Mouse (Mus musculus): Measurements from ENCODE around the gene Hnf1a. TPM values are rescaled to one million over a fixed set of nuclear protein-coding genes. Genes with fewer than 3 reads are reported as not detected.
"Not testable (repeated sequence)": the region's sequence is repeated elsewhere in the genome, so short reads cannot be mapped to it uniquely, and the experiment has no call there.

Gene Hnf1a
- polyA plus RNA-seq, 2 experiments from 2014 or later: 0.13 TPM; not detected in 1

DNA sequence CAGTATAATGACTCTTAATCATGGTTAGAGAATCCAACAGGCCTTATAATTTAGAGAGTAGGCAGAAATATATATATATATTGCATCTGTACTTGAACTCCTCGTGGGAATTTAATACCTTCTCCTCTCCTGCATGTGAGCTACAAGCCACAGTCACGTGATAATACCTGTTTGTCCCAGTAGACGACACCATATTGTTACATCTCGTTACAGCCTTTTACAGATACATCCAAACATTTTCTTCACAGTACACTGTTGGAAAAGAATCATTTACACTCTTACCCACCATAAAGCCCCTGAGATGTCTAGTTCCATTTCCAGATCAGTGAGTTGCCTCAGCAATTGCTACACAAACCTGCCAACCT, 28.1 kb downstream of the Hnf1a start:
- ATAC-seq: no peak

DNA sequence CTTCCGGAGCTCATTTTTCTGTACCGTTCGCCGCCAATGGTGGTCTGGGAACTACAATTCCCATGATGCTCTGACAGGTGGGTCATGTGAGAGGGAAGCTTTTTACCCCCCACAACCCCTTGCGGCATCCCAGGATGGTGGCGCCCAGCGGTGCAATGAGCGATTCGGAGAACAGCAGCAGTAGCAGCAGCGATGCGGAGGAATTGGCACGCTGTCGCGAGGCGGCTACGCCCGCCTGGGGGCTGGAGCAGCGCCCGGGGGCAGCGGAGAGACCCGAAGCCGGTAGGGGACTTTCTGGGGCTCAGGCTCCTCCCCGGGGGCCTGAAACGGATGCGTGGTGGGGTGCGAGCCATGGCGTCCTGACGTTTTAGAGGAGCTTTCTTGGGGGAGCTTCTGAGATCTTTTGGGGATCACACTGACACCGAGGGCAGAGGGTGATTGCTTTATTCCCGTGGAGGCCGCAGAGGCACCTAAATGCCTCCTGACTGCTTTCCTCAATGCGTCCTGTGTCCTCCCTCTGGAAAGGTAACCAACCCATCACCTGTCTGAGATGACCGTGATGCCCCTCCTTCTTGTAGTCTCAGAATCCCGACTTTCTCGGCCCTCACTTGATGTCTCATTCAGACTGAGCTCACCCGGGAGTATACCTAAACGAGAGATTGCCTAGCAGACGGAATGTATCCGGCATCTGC, 28.7 kb downstream of the Hnf1a start, which contains the start of gene 2210016L21Rik:
Gene 2210016L21Rik, plus strand, starts transcription at position 85 of the 692 bp plus-strand sequence.
- ATAC-seq: peak; percentile 99

DNA sequence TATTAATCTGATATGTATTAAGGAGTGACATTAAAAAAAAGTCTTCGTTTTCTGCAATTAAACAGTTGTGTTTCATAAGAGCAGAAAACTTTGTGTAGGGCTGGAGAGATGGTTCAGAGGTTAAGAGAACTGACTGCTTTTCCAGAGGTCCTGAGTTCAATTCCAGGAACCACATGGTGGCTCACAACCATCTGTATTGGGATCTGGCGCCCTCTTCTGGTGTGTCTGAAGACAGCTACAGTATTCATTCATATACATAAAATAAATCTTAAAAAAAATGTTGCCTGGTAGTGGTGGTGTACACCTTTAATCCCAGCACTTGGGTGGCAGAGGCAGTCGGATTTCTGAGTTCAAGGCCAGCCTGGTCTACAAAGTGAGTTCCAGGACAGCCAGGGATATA, 29.8 kb downstream of the Hnf1a start:
- ATAC-seq: not testable (repeated sequence)

DNA sequence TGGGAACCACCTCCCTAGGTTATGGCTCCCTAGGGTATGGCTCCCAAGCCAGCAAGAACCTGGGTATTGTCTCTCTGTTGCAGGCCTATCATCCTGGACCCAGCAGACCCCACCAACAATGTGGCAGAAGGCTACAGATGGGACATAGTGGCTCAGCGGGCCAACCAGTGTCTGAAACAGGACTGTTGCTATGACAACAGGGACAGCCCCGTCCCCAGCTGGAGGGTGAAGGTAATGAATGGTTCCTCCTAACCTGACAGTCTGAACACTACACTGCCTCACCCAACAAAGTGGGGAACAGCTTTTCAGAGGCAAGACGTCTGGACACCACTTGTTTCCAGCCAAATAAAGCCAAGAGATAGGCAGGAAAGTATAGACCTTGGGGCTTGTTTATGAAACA, 35.1 kb downstream of the Hnf1a start:
- ATAC-seq: no peak

DNA sequence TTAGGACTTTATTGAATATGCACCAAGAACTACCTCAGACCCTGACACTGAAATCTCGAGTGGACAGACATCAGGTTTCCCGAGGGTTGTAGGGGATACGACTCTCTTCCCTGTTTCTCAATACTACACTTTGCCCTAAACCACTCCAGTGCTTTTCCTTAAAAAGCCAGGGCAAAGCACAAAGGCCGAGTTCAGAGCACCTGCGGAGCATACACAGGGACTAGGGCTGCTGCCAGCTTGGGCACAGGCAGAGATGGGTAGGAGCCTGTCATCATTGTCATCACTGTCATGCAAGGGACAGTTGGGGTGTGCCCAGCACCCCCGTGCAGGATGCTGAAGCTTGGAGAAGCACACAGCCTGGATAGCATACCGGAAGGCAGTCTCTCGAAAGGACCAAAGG, 37.7 kb downstream of the Hnf1a start:
- ATAC-seq: no peak

DNA sequence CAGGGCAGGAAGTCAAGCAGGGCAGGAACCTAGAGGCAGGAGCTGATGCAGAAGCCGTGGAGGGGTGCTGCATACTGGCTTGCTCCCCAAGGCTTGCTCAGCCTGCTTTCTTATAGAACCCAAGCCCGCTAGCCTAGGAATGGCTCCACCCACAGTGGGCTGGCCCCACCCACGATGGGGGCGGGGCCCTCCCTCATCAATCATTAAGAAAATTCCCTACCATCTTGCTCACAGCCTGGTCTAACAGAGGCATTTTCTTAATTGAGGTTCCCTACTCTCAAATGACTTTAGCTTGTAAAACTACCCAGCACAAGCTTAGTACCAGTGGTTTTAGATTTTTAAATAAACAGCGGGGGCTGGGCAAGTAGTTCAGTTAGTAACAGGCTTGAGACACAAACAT, 39.3 kb downstream of the Hnf1a start:
- ATAC-seq: no peak

DNA sequence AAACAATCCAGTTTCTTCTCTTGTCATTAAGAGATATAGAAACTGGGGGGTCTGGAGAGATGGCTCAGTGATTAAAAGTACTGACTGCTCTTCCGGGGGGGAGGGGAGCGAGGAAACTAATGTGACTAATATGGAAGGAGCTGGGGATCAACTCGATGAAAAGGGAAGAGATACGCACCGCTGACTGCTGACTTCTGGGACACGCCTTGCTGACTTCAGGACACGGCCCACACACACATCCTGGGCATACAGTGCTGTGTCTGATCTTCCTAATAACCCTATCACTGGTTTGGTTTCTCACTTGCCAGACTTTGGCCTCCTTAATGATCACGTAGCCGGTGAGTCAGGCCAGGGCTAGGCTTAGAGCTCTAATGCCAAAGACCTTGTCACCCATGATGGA, 44.1 kb downstream of the Hnf1a start:
- ATAC-seq: no peak

DNA sequence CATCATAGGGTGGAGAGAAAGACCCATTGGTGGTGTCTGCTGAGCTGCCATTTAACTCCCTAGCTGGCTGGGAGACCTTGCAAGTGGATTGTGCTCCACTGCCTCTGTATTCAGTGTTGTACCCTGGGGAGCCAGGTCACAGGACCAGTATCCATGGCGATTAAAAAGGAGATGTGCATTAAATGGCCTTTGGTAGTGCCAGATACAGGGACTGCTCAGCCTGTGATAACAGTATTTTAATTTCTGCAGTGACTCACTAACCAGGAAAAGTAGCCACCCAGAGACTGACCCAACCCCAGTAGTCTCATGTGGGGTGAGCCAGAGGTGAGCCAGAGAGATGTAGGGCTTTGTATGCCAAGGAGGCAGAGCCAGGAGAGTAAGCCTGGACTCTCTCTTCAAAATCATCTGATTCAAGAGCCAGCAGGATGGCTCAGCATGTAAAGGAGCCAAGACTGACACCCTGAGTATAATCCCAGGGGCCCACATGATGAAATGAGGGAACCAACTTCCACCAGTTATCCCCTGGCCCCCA, 44.7 kb downstream of the Hnf1a start:
- ATAC-seq: no peak

DNA sequence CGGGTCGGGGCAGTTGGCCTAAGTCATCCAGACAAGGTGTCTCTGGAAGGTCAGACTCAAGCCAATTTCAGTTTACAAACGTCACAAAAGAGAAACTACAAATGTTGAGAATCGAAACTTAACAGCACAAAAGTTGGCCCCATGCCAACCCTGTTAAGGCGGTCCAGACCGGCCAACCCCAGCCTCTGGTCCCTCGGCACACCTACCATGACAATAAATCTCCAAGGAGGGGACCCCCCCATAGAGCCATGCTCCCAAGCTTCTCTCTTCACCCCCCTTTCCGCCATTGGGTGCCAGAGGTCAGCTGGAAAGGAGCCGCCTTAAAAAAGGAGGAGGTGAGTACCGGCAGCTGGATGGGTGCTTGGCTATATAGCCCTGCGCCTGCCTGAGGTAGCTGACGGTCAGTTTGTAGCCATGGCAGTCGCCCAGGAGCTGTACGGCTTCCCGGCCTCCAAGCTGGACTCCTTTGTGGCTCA, 47.9 kb downstream of the Hnf1a start, which contains the start of gene Oasl1:
Gene Oasl1, plus strand, starts transcription at position 243 of the 476 bp plus-strand sequence.
- ATAC-seq: no peak

DNA sequence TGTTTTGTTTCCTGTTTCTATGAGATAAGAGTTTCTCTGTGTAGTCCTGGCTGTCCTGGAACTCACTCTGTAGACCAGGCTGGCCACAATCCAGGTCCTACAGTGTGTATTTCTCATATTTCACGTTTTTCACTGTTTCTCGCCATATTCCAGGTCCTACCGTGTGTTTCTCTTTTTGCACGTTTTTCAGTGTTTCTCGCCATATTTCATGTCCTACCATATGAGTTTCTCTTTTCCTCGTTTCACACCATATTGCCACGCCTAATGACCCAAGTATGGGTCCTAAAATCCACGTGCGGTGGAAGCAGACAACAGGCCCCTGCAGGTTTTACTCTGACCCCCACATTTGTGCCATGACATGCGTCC, 48.5 kb downstream of the Hnf1a start:
- peak; percentile 24 for ATAC-seq

DNA sequence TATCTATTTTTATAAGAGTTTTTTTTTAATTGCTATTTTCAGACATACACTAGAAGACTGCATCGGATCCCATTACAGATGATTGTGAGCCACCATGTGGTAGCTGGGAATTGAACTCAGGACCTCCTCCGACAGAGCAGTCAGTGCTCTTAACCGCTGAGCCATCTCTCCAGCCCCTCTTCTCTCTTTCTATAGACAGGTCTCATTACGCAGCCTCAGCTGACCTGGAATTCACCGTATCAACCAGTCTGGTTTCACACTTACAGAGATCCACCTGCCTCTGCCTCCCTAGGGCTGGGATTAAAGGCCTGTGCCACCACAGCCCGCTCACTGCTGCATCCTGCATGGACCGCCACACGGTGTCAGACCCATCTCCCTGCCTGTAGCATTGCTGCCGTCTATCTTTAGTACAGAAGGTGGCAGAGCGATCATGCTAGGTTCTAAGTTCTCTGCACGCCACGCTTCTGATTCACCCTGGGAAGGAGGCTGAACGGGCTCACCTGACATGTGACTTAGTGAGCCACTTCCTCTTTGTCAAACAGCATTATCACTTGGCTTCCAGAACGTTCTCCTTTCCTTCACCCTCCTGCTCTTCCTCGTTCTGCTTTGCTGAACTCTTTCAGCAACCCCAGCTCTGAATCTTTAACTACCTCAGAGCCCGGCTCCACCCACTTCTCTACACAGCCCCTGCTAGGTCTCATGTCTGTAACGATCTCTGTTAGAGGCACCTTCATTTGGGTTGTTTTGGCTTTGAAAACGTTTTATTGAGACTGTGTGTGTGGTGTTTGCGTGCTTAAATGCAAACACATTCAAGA, 49.1 kb downstream of the Hnf1a start:
- peak; percentile 88 for ATAC-seq

DNA sequence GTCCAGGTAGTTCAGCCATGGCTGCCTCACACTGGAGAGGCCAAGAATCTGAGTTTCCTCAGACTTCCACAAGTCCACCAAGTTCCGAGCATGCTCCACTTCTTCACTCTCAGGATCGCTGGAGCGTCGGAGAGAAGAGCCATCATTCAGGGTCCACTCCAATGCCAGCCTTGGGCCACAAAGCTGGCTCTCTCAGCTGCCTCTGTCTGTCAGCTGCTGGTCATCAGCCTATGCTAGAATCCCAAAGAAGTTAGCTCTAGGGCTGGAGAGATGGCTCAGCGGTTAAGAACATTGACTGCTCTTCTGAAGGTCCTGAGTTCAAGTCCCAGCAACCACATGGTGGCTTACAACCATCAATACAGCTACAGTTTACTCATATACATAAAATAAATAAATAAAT, 53.5 kb downstream of the Hnf1a start:
- not testable (repeated sequence) for ATAC-seq

DNA sequence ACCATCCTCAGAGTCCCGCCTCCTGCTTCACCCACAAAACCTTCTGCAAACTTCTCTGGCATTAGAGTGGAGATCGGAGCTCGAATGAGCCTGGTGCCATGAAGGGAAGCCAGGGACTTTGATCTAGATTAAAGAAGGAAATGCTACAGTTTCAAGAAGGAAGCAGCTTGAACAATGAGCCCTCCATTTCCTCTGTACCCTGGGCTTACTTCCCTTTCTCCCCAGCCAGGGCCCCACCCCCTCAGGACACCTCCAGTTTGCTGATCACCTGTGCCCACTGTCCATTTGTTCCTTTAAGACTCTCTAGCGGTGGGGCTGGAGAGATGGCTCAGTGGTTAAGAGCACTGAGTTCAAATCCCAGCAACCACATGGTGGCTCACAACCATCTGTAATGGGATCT, 54.1 kb downstream of the Hnf1a start:
- no peak for ATAC-seq

DNA sequence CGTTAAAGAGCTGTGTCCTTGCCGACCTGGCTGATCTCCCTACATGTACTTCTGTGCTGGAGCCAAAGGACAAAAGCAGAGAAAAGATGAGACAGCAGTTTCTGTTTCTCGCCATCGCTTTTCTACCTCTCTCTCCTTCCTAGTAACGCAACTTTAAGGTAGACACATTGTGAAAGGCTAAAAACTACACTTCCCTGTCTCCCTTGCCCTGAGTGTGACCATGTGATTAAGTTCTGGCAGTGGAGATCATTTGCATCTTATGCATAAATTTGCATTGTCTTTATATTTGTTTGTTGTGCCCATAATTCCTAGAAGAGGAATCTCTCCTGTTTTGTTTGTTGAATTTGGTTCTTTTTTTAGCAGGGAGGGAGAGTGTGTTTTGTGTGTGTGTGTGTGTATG, 55.0 kb downstream of the Hnf1a start:
- ATAC-seq: no peak

DNA sequence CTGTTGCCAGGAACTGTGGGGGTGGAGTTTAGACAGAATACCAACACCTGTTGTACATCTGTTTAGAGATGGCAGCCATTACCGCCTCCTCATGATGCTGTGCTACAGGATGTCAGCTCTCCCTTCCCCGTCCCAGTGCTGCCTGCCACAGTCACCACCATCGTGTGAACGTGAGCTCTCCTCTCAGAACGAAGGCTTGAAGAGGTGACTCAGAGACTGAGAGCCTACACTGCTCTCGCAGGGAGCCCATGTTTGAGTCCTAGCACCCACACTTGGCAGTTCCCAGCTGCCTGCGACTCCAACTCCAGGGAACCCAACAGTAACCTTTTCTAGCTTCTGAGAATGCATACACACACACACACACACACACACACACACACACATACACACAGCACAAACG, 56.0 kb downstream of the Hnf1a start:
- ATAC-seq: no peak

DNA sequence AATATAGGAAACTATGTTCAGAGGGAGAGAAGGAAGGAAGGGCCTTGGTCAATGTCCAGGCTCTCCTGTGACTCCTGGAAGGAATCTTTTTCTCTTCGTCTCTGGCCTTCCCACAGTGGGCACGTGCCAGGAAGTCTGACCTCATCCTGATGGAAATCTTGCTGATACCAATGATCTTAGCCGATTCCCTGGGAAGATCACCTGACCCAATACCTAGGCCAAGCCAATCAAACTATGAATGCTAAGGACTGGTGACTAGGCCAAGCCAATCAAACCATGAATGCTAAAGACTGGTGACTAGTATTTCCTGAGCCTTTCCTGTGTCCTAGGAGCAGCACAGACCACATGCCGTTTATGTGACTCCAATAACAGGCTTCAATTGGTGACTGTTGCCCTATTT, 57.2 kb downstream of the Hnf1a start:
- ATAC-seq: no peak

DNA sequence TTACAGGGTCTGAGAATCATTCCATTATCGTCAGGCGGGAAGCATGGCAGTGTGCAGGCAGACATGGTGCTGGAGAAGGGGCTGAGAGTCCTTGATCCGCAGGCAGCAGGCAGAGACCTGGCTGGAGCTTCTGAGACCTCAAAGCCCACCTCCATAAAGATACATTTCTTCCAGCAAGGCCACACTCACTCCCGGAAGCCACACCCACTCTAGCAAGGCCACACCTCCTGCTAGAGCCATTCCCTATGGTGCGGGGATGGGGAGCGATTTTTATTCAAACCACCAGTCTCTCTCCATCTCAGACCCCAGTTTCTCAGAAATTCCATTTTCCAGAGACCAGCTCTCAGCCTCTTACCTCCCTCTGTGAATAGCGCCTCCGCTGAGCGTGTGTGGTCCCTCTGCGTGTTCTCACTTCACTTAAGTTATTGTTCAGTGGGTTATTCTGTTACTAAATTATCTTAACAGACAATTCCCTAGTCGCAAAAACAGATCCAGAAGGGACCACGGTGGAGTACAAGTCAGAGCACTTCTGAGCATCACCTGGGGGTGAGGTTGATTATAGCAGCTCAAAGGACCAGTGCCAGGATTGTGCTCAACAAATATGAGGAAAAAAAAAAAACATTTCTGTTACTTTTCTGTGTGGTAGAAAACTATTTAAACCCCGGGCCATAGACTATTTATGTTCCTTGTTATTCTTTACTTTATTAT, 62.1 kb downstream of the Hnf1a start:
- ATAC-seq: no peak

DNA sequence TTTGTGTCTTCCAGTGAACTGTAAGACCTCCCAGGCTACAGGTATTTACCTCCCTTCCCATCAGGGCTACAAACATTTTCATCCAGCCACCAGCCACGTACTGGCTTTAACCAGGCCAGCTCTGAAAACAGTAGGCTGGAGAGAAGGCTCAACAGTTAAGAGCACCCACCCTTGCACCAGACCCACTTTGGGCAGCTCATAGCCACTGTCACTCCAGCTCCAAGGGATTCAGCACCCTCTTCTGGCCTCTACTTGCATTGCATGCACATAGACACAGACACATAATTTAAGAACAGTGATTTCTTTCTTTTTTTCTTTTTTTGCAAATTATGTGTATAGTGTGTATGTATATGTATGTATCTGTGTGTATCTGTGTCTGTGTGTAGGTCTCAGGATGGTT, 68.5 kb downstream of the Hnf1a start:
- ATAC-seq: peak; percentile 28

Other genes with a start within 250 kb of the Hnf1a start
- 10 to 100 TPM; 22.2 to 22.8 TPM for gene Ankrd13a, start 196.4 kb downstream of the Hnf1a start, polyA plus RNA-seq (2017; shearing (Covaris generic))
- gene Git2, start 195.6 kb downstream of the Hnf1a start, polyA plus RNA-seq (2017; shearing (Covaris generic)): 100 to 1,000 TPM; 126 to 150 TPM
- gene 1500011B03Rik, start 147.6 kb downstream of the Hnf1a start, polyA plus RNA-seq (2017; shearing (Covaris generic)): 10 to 100 TPM; 52.5 to 64.1 TPM
- gene 4930519G04Rik, start 117.4 kb downstream of the Hnf1a start, polyA plus RNA-seq (2017; shearing (Covaris generic)): not detected
- not detected for gene Gm9936, start 112.4 kb downstream of the Hnf1a start, polyA plus RNA-seq (2017; shearing (Covaris generic))
- gene Oasl2, start 74.2 kb downstream of the Hnf1a start, polyA plus RNA-seq (2017; shearing (Covaris generic)): 10 to 100 TPM in 1 of 2 experiments, 1 to 10 TPM in 1; 6.8 to 14.9 TPM
- 1 to 10 TPM; 1.7 to 4.1 TPM for gene Oasl1, start 47.9 kb downstream of the Hnf1a start, polyA plus RNA-seq (2017; shearing (Covaris generic))
- 10 to 100 TPM; 38.4 to 39.0 TPM for gene 2210016L21Rik, start 28.9 kb downstream of the Hnf1a start, polyA plus RNA-seq (2017; shearing (Covaris generic))
- gene Sppl3, start 40.0 kb upstream of the Hnf1a start, polyA plus RNA-seq (2017; shearing (Covaris generic)): 10 to 100 TPM; 12.2 to 13.3 TPM
- 10 to 100 TPM; 11.7 to 19.1 TPM for gene Gm10401, start 127.2 kb upstream of the Hnf1a start, polyA plus RNA-seq (2017; shearing (Covaris generic))
- gene Acads, start 148.3 kb upstream of the Hnf1a start, polyA plus RNA-seq (2017; shearing (Covaris generic)): 10 to 100 TPM; 14.7 to 24.1 TPM
- 10 to 100 TPM; 18.3 to 19.0 TPM for gene Unc119b, start 163.9 kb upstream of the Hnf1a start, polyA plus RNA-seq (2017; shearing (Covaris generic))
- gene Mlec, start 187.1 kb upstream of the Hnf1a start, polyA plus RNA-seq (2017; shearing (Covaris generic)): 10 to 100 TPM; 26.8 to 37.1 TPM
- under 1 TPM in 1 of 2 experiments, not detected in 1; 0.54 TPM for gene Cabp1, start 223.3 kb upstream of the Hnf1a start, polyA plus RNA-seq (2017; shearing (Covaris generic))